Mouse (Mus musculus) adrenal gland, postnatal 4 days (tissue): ENCODE results near the gene Tbc1d23. TPM values are rescaled to one million over a fixed set of nuclear protein-coding genes. Genes with fewer than 3 reads are reported as not detected.
A peak's percentile ranks its signal among the peaks of the same experiment; 100 is the strongest.
"Not testable (repeated sequence)": the region's sequence is repeated elsewhere in the genome, so short reads cannot be mapped to it uniquely, and the experiment has no call there.

Source experiments
- DNase-seq, 2 experiments: peaks; one replicate each; pipeline ENCODE4 v3.0.0; 2021 to 2022; ENCODE audit warnings: low spot score in 2 of 2, mixed read lengths in 2 of 2
- long read RNA-seq, 2 experiments: library from polyadenylated mRNA; stranded (forward); transcript quantifications; one replicate each; pipeline ENCODE4 v2.0.0; 2021
- total RNA-seq, 2 experiments: library from RNA; stranded (reverse); gene quantifications; 2 replicates each; pipeline ENCODE4 v1.2.3; 2021

Tbc1d23 gene
- total RNA-seq = 10 to 100 TPM; 46.3 to 48.9 TPM
- long read RNA-seq, experiment 1, transcript Tbc1d23-203 (19 exons, 3,112 nt) = major isoform, 11 of 17 reads
- long read RNA-seq, experiment 1, partial matches to known transcripts = 0 of 17 reads
- long read RNA-seq, experiment 1, other reads (novel, unspliced or antisense) = 3 of 17 reads
- long read RNA-seq, experiment 2, transcript Tbc1d23-201 (18 exons, 3,690 nt) = major isoform, 18 of 39 reads
- long read RNA-seq, experiment 2, transcript Tbc1d23-203 (19 exons, 3,112 nt) = minor isoform, 12 of 39 reads
- long read RNA-seq, experiment 2, partial matches to known transcripts = 2 of 39 reads
- long read RNA-seq, experiment 2, other reads (novel, unspliced or antisense) = 7 of 39 reads

DNA sequence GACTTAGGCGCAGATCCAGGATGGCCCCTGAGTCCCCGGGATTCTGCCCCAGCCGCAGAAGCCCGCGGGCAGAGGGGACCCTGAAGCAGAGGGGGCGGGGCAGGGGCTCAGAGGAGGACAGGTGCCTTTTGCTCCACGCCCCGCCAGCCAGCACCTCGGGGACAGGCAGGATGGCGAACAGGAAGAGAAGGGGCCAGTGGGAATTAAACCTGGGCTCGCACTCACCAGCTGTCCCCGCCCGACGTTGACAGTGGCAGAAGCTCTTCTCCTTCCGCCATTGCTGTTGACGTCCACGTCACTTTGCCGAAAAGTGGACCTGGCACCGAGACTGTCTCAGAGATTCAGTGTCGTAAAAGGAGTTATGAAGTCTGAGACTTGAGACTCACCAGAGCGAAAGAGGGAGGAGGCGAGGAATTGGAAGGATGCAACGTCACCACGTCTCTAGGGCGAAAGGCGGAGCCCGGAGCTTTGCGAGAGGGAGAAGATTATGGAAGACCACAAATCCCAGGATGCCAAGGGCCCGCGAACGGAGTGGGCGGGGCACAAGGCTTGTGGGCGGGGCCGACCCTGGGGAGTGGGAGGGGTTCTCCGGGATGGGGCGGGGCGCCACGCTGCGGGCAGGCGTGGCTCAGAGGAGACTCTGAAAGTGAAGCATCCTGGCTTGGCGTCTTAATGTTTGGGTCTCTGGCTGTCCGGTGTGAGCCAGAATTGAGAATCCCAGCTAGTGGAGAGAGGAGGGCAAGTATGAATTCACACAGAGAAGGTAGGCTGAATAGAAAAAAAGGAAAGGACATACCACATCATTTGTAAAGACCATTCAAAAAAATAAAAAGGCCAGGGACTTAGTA is at the start of gene Tbc1d23:
Tbc1d23 (minus strand) TSS at position 416 of the 848 bp plus-strand sequence.
- DNase-seq = peak; percentile 95

DNA sequence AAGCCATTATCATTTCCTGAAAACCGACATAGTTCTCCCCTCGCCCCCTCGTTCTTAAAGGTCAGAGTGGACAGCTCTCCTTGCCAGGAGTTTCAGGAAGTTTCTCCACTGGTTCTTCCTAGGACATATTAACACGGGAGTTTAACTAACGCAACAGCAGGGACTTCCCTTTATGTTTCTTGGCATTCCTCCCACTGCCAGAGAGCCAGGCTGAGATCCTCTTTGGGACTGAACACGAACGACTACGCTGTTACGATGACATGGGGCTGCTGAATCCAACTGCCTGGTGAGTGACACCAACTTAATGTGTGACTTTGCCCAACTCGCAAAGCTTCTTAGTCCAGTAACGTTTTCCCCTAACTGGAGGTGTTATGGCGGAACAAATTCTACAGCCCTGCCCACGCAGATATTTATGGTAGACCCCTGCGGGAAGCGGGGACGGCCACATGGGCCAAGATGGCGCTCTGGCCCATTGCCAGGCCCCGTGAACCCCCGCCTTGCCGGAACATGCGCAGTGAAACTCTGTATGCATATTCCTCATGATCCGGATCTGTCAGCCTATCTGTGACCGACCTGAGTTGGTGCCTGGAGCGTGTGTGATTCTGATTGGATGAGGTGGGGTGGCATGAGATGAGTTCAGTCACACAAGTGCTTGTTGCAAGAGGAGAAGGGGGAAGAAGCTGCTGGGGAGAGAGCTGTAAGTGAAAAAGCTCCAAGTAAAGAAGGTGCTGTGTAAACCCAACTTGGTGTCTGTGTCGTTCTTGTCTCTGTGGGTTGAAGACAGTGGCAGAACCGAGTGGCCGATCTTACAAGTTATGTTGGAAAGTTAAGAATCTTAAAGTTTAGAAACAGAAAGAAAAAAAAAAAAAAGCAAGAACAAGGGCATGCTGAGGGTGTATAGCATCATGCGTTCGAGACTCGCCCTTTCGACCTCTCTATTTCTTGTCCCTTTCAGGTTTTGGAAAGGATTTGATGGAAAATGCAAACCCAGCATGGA is 49.2 kb upstream of the Tbc1d23 start:
- no peak for DNase-seq

DNA sequence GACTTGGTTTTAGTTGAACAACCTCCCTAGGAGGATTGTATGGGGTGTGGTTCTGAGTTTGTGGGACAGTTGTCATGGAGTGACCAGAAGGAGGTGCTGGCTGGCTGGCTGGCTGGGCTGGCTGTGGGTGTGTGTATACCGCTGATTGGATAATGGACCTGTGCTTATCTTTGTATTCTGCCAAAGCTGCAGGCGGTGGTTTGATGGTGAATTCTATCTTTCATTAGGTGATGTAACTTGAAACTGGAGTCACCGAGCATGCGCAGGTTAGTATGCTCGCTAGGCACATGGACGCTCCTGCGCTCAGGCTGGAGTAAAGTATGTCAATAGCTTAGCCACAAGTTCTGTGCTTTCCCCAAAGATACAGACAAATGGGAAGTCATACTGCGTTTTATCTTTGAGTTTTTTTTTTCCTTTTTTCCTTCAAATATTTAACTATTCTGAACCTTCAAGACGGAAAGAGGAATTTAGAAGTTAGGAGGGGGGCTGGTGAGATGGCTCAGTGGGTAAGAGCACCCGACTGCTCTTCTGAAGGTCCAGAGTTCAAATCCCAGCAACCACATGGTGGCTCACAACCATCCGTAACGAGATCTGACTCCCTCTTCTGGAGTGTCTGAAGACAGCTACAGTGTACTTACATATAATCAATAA is 47.8 kb upstream of the Tbc1d23 start:
- no peak for DNase-seq

DNA sequence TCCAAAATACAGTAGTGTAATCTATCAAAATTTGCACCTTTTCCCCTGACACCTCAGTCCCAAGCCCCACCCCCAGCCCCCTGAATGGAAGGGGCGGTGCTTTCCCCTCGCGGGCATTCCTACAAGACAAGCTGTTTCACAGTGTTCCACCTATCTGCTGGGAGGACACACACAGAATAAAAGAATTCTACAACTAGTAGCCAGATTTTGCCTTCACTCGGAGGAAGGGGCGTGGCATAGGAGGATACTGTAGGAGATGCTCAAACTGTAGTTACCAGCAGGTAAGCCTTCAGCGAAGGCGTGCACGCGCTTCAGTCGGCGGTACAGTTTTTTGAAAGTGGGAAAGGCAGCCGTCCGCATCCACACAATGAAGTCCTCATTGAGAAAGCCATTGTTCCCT is 38.4 kb upstream of the Tbc1d23 start:
- DNase-seq = no peak

DNA sequence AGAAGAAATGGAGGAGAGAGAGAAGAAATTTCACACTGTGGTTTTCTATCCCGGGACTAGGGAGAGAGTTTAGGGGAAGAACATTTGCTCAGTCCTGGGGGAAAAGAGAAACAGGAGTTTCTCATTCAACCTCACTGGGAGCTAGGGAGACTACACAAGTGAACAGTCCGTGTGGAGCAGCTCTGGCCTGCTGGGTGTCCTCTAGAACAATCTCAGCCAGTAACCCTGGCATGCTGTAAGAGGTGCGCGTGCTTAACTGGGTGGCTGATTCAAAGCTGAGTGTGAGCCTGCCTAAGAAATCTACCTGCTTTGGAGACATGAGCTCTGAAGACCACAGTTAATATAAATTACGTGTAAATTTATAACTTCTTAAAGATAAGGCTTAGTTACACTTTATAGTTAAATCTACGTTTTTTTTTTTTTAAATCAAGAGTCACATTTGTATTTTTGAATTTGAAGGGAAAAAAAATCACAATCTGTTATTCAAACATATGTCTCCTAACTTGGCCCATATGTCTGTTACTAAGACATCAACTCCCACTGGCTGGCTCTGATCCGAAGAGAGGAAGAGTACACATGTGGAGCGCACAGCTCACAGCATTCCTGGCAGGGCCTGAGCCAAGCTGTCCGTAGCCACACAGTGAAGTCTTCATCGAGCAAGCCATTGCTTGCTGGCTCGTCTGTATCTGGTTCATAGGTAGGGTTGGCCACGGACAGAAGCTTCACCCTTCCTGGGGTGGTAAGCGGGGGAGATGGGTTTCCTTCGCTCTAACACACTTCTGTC is 36.9 kb upstream of the Tbc1d23 start:
- no peak for DNase-seq

DNA sequence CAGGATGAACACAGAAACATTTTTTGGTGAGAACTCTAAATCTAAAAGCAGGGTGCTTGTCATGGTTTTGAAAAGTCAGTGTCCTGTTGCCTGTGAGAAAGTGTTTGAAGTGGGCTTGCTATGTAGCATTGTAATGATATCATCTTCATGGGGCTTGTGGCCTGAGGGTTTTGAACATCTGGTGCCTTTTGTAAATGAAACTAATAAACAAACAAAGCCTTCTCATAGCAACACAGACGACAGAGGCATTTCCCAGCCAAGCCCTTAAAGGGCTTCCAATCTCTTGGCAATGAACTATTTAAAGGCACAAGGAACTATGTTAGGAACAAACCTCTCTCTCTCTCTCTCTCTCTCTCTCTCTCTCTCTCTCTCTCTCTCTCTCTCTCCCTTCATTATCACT is 35.8 kb upstream of the Tbc1d23 start:
- DNase-seq = no peak

DNA sequence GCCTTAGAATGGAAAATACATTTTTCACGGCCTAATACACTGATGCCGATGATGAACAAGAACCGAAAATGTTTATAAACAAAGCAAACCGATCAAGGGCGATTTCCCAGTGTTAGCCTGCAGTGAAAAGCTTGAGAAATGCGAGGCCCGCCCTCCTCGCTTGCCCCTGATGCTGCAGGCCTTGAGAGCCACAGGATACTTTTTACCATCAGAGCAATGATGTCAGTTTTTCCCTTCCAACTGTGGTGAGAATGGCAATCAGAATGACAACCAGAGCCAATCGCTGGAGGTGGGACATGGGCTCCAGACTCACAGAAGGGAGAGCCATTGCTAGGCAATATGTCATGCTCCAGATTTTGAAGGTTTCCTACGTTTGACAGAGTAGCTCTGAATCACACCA is 28.8 kb upstream of the Tbc1d23 start:
- DNase-seq = no peak

DNA sequence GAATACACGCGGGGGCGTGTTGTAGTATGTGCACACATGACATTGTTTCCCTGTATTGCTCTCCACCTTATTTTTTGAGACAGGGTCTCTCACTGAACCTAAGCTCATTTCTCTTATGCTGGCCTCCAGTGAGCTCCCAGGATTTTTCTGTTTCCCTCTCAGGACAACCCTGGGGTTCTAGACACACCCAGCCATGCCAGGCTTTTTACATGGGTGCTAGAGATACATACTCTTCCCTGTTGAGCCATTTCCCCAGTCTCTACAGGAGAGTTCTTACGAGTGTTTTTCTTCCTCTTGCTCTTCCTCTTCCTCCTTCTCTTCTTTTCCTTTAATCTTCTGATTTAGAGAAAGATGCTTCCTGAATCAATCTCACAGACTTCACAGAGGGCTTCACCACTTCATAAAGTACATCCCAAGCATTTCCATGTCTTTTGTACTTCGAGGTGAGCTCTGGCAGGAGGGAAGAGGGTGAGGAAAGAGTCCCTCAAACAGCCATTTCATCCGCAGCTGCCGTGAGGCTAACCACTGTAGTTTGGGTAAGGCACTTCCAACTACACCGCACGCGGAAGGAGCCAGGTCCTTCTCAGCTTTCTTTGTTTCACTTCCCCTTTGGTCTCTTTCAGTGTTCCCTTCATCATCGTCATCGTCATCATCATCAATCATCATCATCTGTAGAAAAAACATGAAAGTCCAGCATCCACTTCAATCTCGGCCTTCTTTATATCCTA is 28.2 kb upstream of the Tbc1d23 start:
- DNase-seq = no peak

DNA sequence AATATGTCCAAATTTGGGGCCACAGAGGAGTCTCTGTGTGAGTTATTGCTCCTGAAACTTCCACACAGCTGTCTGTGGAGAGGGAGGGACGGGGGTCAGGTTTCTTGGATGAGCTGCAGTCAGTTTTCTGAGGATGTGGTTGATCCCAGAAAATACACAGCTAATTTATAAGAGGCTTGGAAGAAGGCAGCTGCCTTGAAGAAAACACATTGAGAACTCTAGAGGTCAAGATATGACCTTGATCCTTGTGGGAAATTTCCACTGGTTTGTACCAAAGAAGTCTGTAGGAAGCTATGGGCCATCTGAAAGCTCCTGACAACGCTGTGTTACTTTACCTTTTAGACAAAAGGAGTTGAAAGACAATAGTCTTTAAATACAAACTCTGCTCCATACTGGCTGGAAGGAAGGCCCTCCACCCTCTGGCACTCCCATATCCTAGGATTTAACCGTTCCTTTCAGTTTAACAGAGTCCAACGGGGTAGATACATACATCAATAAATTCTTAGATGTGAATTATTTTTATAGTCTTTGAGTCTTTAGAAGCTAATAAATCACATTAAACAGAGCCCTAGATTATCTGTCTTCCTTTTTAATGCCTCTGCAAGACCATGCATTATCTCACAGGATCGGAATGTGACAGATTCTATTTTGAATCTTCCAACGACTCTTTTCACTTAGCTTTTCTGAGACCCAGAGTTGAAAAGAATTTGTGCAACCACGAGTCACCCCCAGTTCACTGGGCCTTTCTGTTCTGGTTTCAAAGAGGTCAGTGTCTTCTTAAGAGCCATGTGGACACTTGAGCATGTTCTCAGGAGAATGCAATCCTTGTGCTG is 20.5 kb upstream of the Tbc1d23 start:
- no peak for DNase-seq

DNA sequence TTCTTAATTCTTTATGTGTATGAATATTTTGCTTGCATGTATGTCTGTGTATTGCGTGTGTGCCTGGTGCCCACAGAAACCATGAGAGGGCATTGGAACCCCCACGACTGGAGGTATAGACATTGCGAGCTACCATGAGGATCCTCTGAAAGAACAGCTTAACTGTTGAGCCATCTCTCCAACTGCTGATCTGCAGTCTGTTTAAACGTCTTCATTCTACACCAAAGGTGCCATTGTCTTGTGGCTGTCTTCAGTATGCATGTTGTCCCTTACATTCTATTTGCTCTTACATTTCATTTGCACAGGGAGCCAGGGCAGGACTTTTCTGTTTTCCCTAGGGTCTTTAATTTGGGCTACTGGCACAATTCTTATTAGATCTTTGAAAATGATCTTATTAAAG is 19.7 kb upstream of the Tbc1d23 start:
- DNase-seq = no peak

DNA sequence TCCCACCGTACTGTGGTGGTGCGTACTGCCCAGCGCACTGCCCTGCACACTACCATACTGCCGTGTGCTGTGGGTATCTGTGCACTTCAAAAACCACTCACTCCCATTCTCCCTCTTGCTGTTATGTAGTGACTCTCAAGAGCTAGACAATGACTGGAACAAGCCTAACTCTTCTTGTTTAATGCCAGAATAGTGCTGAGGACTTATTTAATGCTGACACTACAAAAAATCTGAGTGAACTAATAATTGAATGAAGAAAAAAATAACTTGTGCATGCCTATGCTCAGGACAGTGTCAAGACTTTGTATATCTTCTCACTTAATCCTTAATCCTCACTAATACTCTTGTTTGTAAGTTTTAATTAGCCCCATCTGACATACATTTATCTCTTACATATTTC is 16.2 kb upstream of the Tbc1d23 start:
- no peak for DNase-seq

DNA sequence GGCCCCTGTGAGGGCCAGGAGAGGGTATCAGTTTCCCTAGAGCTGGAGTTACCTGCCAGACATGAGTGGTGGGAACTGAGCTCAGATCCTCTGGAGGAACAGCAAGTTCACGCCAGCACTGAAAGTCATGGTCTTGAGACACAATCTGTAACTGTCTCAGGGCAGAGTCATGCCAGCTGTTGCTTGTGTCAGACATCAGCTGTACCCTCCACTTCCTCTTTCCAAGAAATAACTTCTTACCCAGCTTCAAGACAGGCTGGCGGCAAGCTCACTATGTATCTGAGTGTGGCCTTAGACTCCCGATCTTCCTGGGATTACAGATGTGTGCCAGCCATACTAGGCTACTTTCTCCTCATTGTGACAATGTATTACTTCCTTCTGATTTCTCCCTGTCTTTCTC is 15.3 kb upstream of the Tbc1d23 start:
- no peak for DNase-seq

DNA sequence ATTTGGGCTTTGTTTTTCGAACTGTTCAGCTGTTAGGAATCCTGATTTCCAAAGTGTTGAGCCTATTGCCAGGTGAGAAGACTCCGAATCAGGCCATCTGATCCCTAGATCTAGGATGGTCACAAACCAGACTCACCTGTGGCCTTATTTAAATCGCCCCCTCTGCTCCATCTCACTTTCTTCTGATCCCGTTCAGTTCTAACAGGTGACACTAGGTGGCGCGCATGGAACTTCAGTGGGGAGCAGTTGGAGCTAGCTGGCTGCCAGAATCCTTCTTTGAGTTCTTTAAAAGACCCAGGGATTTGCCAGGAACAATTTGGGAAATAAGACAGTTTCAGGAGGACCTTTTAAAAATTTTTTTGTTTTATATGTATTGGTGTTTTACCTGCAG is 12.5 kb upstream of the Tbc1d23 start:
- peak; percentile 38 to 63 for DNase-seq

DNA sequence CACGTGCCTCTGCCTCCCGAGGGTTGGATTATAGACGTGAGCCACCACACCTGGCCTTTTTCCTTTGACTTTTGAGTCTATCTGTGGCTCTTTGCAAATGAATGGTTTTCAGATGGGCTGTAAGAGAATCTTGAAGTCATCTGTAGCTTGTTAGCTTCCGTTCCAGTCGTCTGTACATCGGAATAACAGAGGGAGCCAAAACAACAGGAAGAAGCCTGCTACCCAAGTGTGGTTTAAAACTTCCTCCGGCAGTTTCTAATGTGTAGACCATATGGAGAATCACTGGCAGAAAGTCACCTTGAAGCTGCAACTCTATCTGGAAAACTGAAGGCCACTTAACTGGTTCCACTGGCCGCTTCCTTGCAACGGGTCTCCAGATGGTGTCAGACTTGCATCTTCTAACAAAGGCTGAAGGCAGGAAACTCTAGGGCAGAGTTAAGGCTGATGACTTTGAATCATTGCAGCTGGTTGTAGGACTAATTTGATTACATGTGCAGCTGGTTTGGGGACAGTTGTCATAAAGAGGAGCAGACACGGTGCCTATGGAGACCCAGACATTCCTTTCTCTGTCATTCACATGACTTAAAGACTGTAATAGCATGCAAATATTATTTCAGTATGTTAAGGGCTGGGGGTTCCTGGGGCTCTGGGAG is 12.0 kb upstream of the Tbc1d23 start:
- no peak for DNase-seq

DNA sequence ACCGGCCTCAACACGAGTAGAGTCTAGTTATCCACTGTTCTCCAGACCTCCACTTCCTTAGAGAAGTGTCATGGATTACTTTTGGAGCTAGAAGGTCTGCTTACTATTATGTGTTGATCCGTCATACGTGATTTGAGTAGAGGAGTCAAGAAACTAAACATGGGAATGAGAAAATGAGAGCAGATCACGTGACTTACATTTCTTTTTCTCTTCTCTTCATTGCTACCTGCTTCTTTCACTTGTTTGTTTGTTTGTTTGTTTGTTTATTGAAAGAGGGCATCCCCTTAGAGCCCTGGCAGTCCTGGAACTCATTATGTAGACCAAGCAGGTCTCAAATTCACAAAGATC is 11.5 kb upstream of the Tbc1d23 start:
- no peak for DNase-seq

DNA sequence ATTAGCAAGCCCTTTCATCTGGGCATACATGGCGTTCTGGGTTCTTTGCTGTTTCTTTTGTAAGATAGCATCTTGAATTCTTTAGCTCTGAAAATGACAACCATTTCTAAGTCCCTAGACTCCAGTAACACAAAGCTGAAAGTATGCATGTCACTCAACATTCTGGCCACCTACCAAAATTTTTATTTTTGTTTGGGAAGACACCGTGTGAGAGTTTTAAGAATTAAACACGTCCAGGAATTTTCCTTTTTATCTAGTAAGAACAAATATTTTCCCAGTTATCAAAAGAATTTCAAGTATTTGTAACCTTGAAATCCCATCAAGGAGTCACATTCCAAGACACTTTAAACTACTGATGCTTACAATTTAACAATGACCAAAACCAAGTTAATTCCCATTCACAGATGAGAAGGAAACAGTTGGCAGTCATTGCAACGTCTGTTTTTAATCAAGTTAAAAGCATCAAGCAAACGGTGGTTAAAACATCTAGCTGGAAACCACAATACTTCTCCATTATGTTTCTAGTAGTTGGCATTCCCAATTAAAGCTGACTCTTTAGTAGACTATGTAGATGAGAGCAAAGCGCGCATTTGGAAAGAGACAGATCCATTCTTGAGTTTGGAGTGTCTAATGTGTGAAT is 4.7 kb upstream of the Tbc1d23 start:
- no peak for DNase-seq

DNA sequence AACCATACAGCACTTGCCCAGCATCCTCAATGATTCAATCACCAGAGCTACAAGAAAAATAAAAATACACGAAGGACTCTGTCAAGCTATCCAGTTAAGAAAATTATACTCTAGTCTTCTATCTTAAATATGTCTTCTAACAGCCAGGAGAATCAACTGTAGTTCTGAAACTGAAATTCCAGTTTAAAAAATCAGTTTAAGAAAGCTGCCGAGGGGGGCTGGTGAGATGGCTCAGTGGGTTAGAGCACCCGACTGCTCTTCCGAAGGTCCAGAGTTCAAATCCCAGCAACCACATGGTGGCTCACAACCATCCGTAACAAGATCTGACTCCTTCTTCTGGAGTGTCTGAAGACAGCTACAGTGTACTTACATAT is 620 bp upstream of the Tbc1d23 start:
- DNase-seq = not testable (repeated sequence)

DNA sequence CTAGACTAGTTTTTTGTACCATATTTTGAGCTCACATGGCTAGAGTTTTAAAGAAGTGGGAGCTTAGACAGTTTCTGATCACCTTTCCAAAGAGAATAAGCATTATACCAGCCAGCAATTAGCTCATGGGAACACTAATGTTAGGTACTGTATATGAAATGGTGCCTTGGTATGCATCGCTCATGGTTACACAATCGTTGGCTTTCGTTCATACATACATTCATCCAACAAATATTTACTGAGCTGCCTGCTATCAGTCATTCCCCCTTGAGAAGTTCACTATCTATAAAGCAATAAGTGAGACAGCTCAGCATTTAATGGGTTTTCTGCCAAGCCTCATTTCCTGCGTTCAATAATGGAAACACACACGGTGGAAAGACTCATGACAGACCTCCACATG is 4.9 kb downstream of the Tbc1d23 start:
- no peak for DNase-seq
